Mouse (Mus musculus) embryonic fibroblast, embryonic 13.5 days (primary cell): ENCODE data around the gene Eps8.

Experiments
- CTCF ChIP-seq: IDR thresholded peaks from 2 replicates; pipeline ENCODE4 v1.5.1; 2011; ENCODE audit warnings: mild to moderate bottlenecking, control low read depth, low read length, moderate library complexity, borderline replicate concordance; ENCODE audit not compliant: insufficient read depth
- POLR2A ChIP-seq: IDR thresholded peaks from 2 replicates; pipeline ENCODE4 v1.6.1; 2011; ENCODE audit warnings: low read depth, mild to moderate bottlenecking, control low read depth, low read length, moderate library complexity

DNA sequence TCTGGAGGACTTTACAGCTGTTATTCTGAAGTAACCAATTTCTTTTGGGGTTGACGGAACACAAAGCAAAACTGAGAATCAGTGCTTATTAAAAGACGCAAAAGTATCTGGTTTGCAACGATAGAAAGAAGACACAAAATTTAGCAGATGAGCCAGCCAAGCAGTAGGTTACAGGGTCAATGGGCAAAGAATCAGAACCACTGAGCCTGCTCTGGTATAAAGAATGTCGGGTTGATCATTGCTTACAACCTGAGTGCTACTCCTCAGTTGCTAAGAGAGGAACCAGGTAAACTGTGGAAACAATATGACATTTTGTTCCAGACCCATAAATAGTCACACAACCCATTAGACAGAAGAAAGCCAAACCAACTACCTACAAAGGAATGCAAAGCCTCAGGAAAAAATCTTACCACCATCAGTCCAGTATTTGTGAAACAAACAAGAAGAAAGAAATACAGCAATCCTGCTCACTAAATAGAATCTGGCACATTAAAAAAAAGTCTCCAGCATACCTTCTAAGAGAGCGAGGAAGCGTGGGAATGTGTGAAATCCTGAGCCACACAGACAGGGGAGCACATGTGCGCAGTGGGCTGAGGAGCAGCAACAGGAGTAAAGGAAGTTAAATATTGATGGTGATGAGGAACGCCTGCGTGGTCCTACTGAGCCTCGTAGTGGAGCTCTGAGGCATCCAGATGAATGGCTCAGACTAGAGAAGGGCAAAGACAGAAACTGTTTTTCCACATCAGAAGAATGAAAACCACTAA, 66.0 kb downstream of the Eps8 start:
- TF ChIP-seq CTCF (no peak), POLR2A (no peak)
